12 mouse cellular contexts compared by ENCODE assay signal in genomic region chr10:37907731-37908130, GRCm38 (mm10).
A peak's percentile ranks its signal among the peaks of the same experiment; 100 is the strongest.
DNase-seq lines count a peak whose midpoint lies in the region; ATAC-seq and TF ChIP-seq lines count a peak whose summit lies in the region.
"Had no signal": no experiment of that assay in that cellular context is flagged by ENCODE, and none has a peak within 500 bp of the region (broad histone marks: within the 10 kb centered on the region; RNA-seq: fewer than 3 reads in every experiment).

No protein-coding gene starts in this region.

- H3K79me2 ChIP-seq in heart, adult 2 months (replicated peaks; ENCODE audit: control insufficient read depth, insufficient read depth, low read length) = no peaks in the 10 kb centered on the region

- H3K4me2 ChIP-seq in hindbrain, embryonic 13.5 days = no peak overlapping the region

- H3K4me3 ChIP-seq in hindbrain, embryonic 13.5 days = no peak overlapping the region
- H3K4me3 ChIP-seq in heart, adult 2 months = no peak overlapping the region
- H3K4me3 ChIP-seq: megakaryocyte, embryonic 14.5 days had no signal

- no peaks in the 10 kb centered on the region for H3K27me3 ChIP-seq in hindbrain, embryonic 13.5 days
- H3K27me3 ChIP-seq in heart, adult 2 months (ENCODE audit: control insufficient read depth, insufficient read depth, low read length) = no peaks in the 10 kb centered on the region
- H3K27me3 ChIP-seq: megakaryocyte, embryonic 14.5 days had no signal

- no peak overlapping the region for H3K27ac ChIP-seq in hindbrain, embryonic 13.5 days
- H3K27ac ChIP-seq in heart, adult 2 months = no peak overlapping the region
- H3K27ac ChIP-seq: liver, embryonic 14.5 days had no signal

- peak; percentile 63; the same call in 1 of the 2 replicates for ATAC-seq in hindbrain, embryonic 13.5 days (ENCODE audit: low FRiP score)
- ATAC-seq: inflammation-experienced regulatory T-cells, adult 6 months had no signal

- no peaks in the 10 kb centered on the region; the same call in 1 of the 2 replicates for H3K9me3 ChIP-seq in hindbrain, embryonic 13.5 days
- H3K9me3 ChIP-seq: megakaryocyte, embryonic 14.5 days had no signal

- no peak for TF ChIP-seq EP300 in heart, adult 2 months (IDR thresholded peaks at IDR 0.05; ENCODE audit: insufficient read depth, low read depth, low read length)

- TF ChIP-seq POLR2A in heart, adult 2 months (IDR thresholded peaks at IDR 0.05; ENCODE audit: insufficient read depth, low read depth, low read length) = no peak

- WGBS in hindbrain, embryonic 13.5 days = 19% methylated on average over 1 of the region's 1 CpGs
- 69% methylated on average over 1 of the region's 1 CpGs for WGBS in heart, adult 2 months

- TF ChIP-seq CTCF in heart, adult 2 months (IDR thresholded peaks at IDR 0.05) = no peak

- no peaks in the 10 kb centered on the region for H3K36me3 ChIP-seq in hindbrain, embryonic 13.5 days
- H3K36me3 ChIP-seq in heart, adult 2 months (ENCODE audit: control insufficient read depth, insufficient read depth, low read length) = no peaks in the 10 kb centered on the region

- H3K9ac ChIP-seq in hindbrain, embryonic 13.5 days = no peak overlapping the region
- no peak overlapping the region for H3K9ac ChIP-seq in heart, adult 2 months (ENCODE audit: low read depth, low read length)
- H3K9ac ChIP-seq: liver, embryonic 14.5 days had no signal

- H3K4me1 ChIP-seq in hindbrain, embryonic 13.5 days (replicated peaks) = no peaks in the 10 kb centered on the region
- no peaks in the 10 kb centered on the region for H3K4me1 ChIP-seq in heart, adult 2 months (ENCODE audit: control insufficient read depth, insufficient read depth, low read length)
- H3K4me1 ChIP-seq: megakaryocyte, embryonic 14.5 days had no signal

- intact Hi-C loops in heart, adult 2 months (cut with DNase I) = no loop called here

- DNase-seq in frontal cortex, adult 2 months (ENCODE audit: extremely low spot score in 1 of 2, low spot score in 1 of 2) = peak; percentile 13 to 35
- DNase-seq in frontal cortex, postnatal 14 days (ENCODE audit: low spot score in 2 of 2) = no peak
- peak; percentile 98 for DNase-seq in brain, adult 2 months (ENCODE audit: low read depth, low spot score)
- DNase-seq in cerebellum, postnatal 25 days = peak; percentile 56 to 74
- DNase-seq in heart, adult 2 months = no peak
- DNase-seq in adrenal gland, postnatal 10 days = no peak
- DNase-seq in adrenal gland, adult 8-10 months = no peak
- DNase-seq: heart, adult 18-20 months had no signal

Comparison
In these comparisons a context has a peak if more than half of its experiments do, and no peak if none do; other contexts are left out.
1. DNase-seq: peak in frontal cortex, adult 2 months (2 of 2), brain, adult 2 months (single experiment) and cerebellum, postnatal 25 days (2 of 2); none in frontal cortex, postnatal 14 days (0 of 2), heart, adult 2 months (0 of 2), adrenal gland, postnatal 10 days (single experiment) and adrenal gland, adult 8-10 months (single experiment).